Mouse (Mus musculus) stomach, embryonic 16.5 days (tissue): ENCODE measurements around the gene Fdx1l. TPM values are rescaled to one million over a fixed set of nuclear protein-coding genes. Genes with fewer than 3 reads are reported as not detected.
"Not testable (repeated sequence)": the region's sequence is repeated elsewhere in the genome, so short reads cannot be mapped to it uniquely, and the experiment has no call there.

Experiments
- ATAC-seq: fragments of 200-750 bp; cut with Nextera tagmentation; 2 replicates; pipeline ENCODE4 v1.8.0; 2017; ENCODE audit warnings: moderate number of reproducible peaks, moderate TSS enrichment; ENCODE audit not compliant: insufficient read depth, low FRiP score
- H3K27ac ChIP-seq: fragments of 300-500 bp; sonication (generic); 2 replicates; pipeline ENCODE4 v1.5.1; 2014; ENCODE audit warnings: low read length
- H3K27me3 ChIP-seq: fragments of 300-500 bp; sonication (generic); 2 replicates; pipeline ENCODE4 v1.6.1; 2014; ENCODE audit warnings: low read length, control low read depth, mixed read lengths; ENCODE audit not compliant: control insufficient read depth, insufficient read depth
- H3K36me3 ChIP-seq: fragments of 300-500 bp; sonication (generic); 2 replicates; pipeline ENCODE4 v1.6.1; 2014; ENCODE audit warnings: low read length; ENCODE audit not compliant: control insufficient read depth, insufficient read depth
- H3K4me1 ChIP-seq: fragments of 300-500 bp; sonication (generic); 2 replicates; pipeline ENCODE4 v1.6.1; 2014; ENCODE audit warnings: low read length, control low read depth, mixed read lengths; ENCODE audit not compliant: control insufficient read depth, insufficient read depth
- H3K4me2 ChIP-seq: fragments of 300-500 bp; sonication (generic); 2 replicates; pipeline ENCODE4 v1.6.1; 2014; ENCODE audit warnings: low read depth, low read length, mixed read lengths
- H3K4me3 ChIP-seq: fragments of 300-500 bp; sonication (generic); replicated peaks from 2 replicates; pipeline ENCODE4 v1.5.1; 2014; ENCODE audit warnings: mild to moderate bottlenecking, low read length
- H3K9ac ChIP-seq: fragments of 300-500 bp; sonication (generic); 2 replicates; pipeline ENCODE4 v1.6.1; 2014; ENCODE audit warnings: low read length
- H3K9me3 ChIP-seq: fragments of 300-500 bp; sonication (generic); replicated peaks from 2 replicates; pipeline ENCODE4 v1.6.1; 2016; ENCODE audit warnings: low read length, control low read depth; ENCODE audit not compliant: control insufficient read depth
- WGBS: fragments of 180-500 bp; shearing (Covaris S2); extraction: QIAGEN DNeasy Blood & Tissue Kit; methylation state at CpG from one replicate; pipeline ENCODE4 v1.1.7; 2014; 5-methylcytosine and 5-hydroxymethylcytosine counted together
- polyA plus RNA-seq: library from polyadenylated mRNA; unstranded; fragments of >200 nt; fragmentation: Nextera tagmentation; extraction: Ambion mirVana; gene quantifications from 2 replicates; pipeline ENCODE4 v1.2.1, GENCODE M21; 2015

The Fdx1l gene
- polyA plus RNA-seq, 1 experiment from 2014 or later: 49.7 TPM

GRCm38 (mm10) chr9:21045235-21045634 lies 28.2 kb downstream of the Fdx1l start:
- H3K27ac ChIP-seq: no peak overlapping the region
- no peak for ATAC-seq
- H3K36me3 ChIP-seq: no peaks in the 10 kb centered on the region
- no peaks in the 10 kb centered on the region for H3K9me3 ChIP-seq
- H3K4me3 ChIP-seq: no peak overlapping the region
- H3K27me3 ChIP-seq: no peaks in the 10 kb centered on the region
- H3K9ac ChIP-seq: no peak overlapping the region
- WGBS: 71% methylated on average over 3 of the region's 3 CpGs
- 0 out of 2 replicates have a peak, but pooled peaks cover 2% of the 10 kb centered on the region for H3K4me1 ChIP-seq
- H3K4me2 ChIP-seq: no peak overlapping the region

- H3K27me3 ChIP-seq, H3K9ac ChIP-seq, H3K27ac ChIP-seq, H3K4me2 ChIP-seq, ATAC-seq, H3K4me1 ChIP-seq, H3K9me3 ChIP-seq, H3K4me3 ChIP-seq, H3K36me3 ChIP-seq: not testable (repeated sequence)
- 50% methylated on average over 1 of the region's 1 CpGs for WGBS
Measured at GRCm38 (mm10) chr9:21044785-21045184, 28.6 kb downstream of the Fdx1l start.

- H3K9ac ChIP-seq: no peak overlapping the region
- H3K27me3 ChIP-seq: peaks cover 3% of the 10 kb centered on the region
- ATAC-seq: no peak
- no peaks in the 10 kb centered on the region; the same call in 1 of the 2 replicates for H3K9me3 ChIP-seq
- no peak overlapping the region for H3K4me2 ChIP-seq
- H3K4me3 ChIP-seq: no peak overlapping the region
- H3K4me1 ChIP-seq: 0 out of 2 replicates have a peak, but pooled peaks cover 2% of the 10 kb centered on the region
- no peak overlapping the region for H3K27ac ChIP-seq
- WGBS: 78% methylated on average over 4 of the region's 4 CpGs
- H3K36me3 ChIP-seq: no peaks in the 10 kb centered on the region
Measured at GRCm38 (mm10) chr9:21043563-21043962, 29.9 kb downstream of the Fdx1l start.

GRCm38 (mm10) chr9:21041308-21041707 lies 32.1 kb downstream of the Fdx1l start:
- Histone ChIP-seq H3K27me3 (peaks cover 24% of the 10 kb centered on the region), H3K4me3 (no peak overlapping the region), H3K36me3 (no peaks in the 10 kb centered on the region), H3K9me3 (no peaks in the 10 kb centered on the region; the same call in 1 of the 2 replicates), H3K9ac (no peak overlapping the region), H3K4me1 (peaks cover 11% of the 10 kb centered on the region), H3K27ac (no peak overlapping the region), H3K4me2 (no peak overlapping the region)
- WGBS: 27% methylated on average over 4 of the region's 4 CpGs
- ATAC-seq: no peak

- ATAC-seq: no peak
- H3K27me3 ChIP-seq: peaks cover 40% of the 10 kb centered on the region
- 68% methylated on average over 3 of the region's 3 CpGs for WGBS
Measured at GRCm38 (mm10) chr9:21039779-21040178, 33.6 kb downstream of the Fdx1l start.

GRCm38 (mm10) chr9:21037481-21037891 lies 35.9 kb downstream of the Fdx1l start:
- H3K9ac ChIP-seq: peak overlapping the region; percentile 60
- 2% methylated on average over 31 of the region's 31 CpGs for whole genome bisulfite sequencing
- peaks cover 20% of the 10 kb centered on the region for H3K4me1 ChIP-seq
- peaks cover 59% of the 10 kb centered on the region for H3K27me3 ChIP-seq
- H3K36me3 ChIP-seq: no peaks in the 10 kb centered on the region
- H3K27ac ChIP-seq: no peak overlapping the region
- H3K9me3 ChIP-seq: no peaks in the 10 kb centered on the region; the same call in 1 of the 2 replicates
- no peak for ATAC-seq
- H3K4me3 ChIP-seq: peak overlapping the region; percentile 44
- H3K4me2 ChIP-seq: peak overlapping the region; percentile 66

More at GRCm38 (mm10) chr9:21039779-21040178, 33.6 kb downstream of the Fdx1l start:
- Histone ChIP-seq H3K36me3 (no peaks in the 10 kb centered on the region), H3K9ac (no peak overlapping the region), H3K27ac (no peak overlapping the region), H3K4me3 (no peak overlapping the region), H3K4me2 (no peak overlapping the region), H3K4me1 (peaks cover 11% of the 10 kb centered on the region), H3K9me3 (no peaks in the 10 kb centered on the region; the same call in 1 of the 2 replicates)

- no peak overlapping the region for H3K4me3 ChIP-seq
- H3K4me2 ChIP-seq: 0 out of 2 replicates have a peak overlapping the region, but pooled peaks have one; percentile 66
- peaks cover 27% of the 10 kb centered on the region for H3K4me1 ChIP-seq
- H3K9ac ChIP-seq: no peak overlapping the region
- H3K9me3 ChIP-seq: no peaks in the 10 kb centered on the region; the same call in 1 of the 2 replicates
- H3K27ac ChIP-seq: no peak overlapping the region
- 5% methylated on average over 22 of the region's 22 CpGs for WGBS
- no peak for ATAC-seq
- no peaks in the 10 kb centered on the region for H3K36me3 ChIP-seq
- peaks cover 67% of the 10 kb centered on the region for H3K27me3 ChIP-seq
Measured at GRCm38 (mm10) chr9:21036666-21037065, 36.7 kb downstream of the Fdx1l start.

- H3K4me1 ChIP-seq: peaks cover 27% of the 10 kb centered on the region
- WGBS: 12% methylated on average over 20 of the region's 20 CpGs
- H3K9me3 ChIP-seq: no peaks in the 10 kb centered on the region; the same call in 1 of the 2 replicates
- no peak overlapping the region for H3K9ac ChIP-seq
- H3K36me3 ChIP-seq: no peaks in the 10 kb centered on the region
- no peak for ATAC-seq
- H3K27me3 ChIP-seq: peaks cover 67% of the 10 kb centered on the region
- H3K4me2 ChIP-seq: no peak overlapping the region
- no peak overlapping the region for H3K27ac ChIP-seq
- H3K4me3 ChIP-seq: no peak overlapping the region
Measured at GRCm38 (mm10) chr9:21036161-21036560, 37.3 kb downstream of the Fdx1l start.

GRCm38 (mm10) chr9:21035586-21035985 lies 37.8 kb downstream of the Fdx1l start:
- Histone ChIP-seq H3K27me3 (peaks cover 67% of the 10 kb centered on the region), H3K9me3 (no peaks in the 10 kb centered on the region; the same call in 1 of the 2 replicates), H3K4me1 (peaks cover 25% of the 10 kb centered on the region), H3K4me2 (no peak overlapping the region), H3K27ac (no peak overlapping the region), H3K4me3 (no peak overlapping the region), H3K9ac (no peak overlapping the region), H3K36me3 (no peaks in the 10 kb centered on the region)
- WGBS: 27% methylated on average over 9 of the region's 9 CpGs
- no peak for ATAC-seq
